Mouse (Mus musculus) liver, adult 2 months (tissue): Measurements from ENCODE around the gene Serpinb12. TPM values are rescaled to one million over a fixed set of nuclear protein-coding genes. Genes with fewer than 3 reads are reported as not detected.

Experiments used
- DNase-seq: peaks from one replicate; pipeline ENCODE4 v3.0.0-alpha.2; 2011; ENCODE audit warnings: low read depth, low spot score; ENCODE audit errors: extremely low read depth
- H3K27ac ChIP-seq: fragments of 200-500 bp; replicated peaks from 2 replicates; pipeline ENCODE4 v1.5.1; 2012; ENCODE audit warnings: low read depth, mild to moderate bottlenecking, control low read depth, inconsistent platforms, low read length; ENCODE audit not compliant: insufficient read depth
- H3K27me3 ChIP-seq: fragments of 200-500 bp; 2 replicates; pipeline ENCODE4 v1.6.1; 2012; ENCODE audit warnings: mild to moderate bottlenecking, moderate library complexity, low read length, inconsistent platforms; ENCODE audit not compliant: control insufficient read depth, insufficient read depth
- H3K36me3 ChIP-seq: fragments of 200-500 bp; 2 replicates; pipeline ENCODE4 v1.6.1; 2012; ENCODE audit warnings: low read length, inconsistent platforms; ENCODE audit not compliant: control insufficient read depth, insufficient read depth
- H3K4me1 ChIP-seq: fragments of 200-500 bp; 2 replicates; pipeline ENCODE4 v1.6.1; 2011; ENCODE audit warnings: low read length; ENCODE audit not compliant: control insufficient read depth, insufficient read depth
- H3K4me3 ChIP-seq: fragments of 200-500 bp; 2 replicates; pipeline ENCODE4 v1.5.1; 2011; ENCODE audit warnings: low read depth, mild to moderate bottlenecking, control low read depth, low read length, moderate library complexity; ENCODE audit not compliant: insufficient read depth
- H3K79me2 ChIP-seq: fragments of 200-500 bp; 2 replicates; pipeline ENCODE4 v1.6.1; 2012; ENCODE audit warnings: inconsistent platforms, mild to moderate bottlenecking, low read length, moderate library complexity; ENCODE audit not compliant: control insufficient read depth, insufficient read depth
- H3K9ac ChIP-seq: fragments of 200-500 bp; 2 replicates; pipeline ENCODE4 v1.6.1; 2012; ENCODE audit warnings: low read depth, mild to moderate bottlenecking, control low read depth, inconsistent platforms, low read length
- CTCF ChIP-seq: fragments of 200-500 bp; IDR thresholded peaks from 2 replicates; pipeline ENCODE4 v1.5.1; 2011; ENCODE audit warnings: low read depth, low read length, control low read depth
- POLR2A ChIP-seq: fragments of 200-500 bp; IDR thresholded peaks from 2 replicates; pipeline ENCODE4 v1.6.1; 2011; ENCODE audit warnings: low read length, control low read depth; ENCODE audit not compliant: insufficient read depth; ENCODE audit errors: extremely low read depth
- WGBS: fragments of 180-500 bp; shearing (Covaris S2); methylation state at CpG from one replicate; pipeline ENCODE4 v1.1.7; 2018; 5-methylcytosine and 5-hydroxymethylcytosine counted together
- polyA plus RNA-seq: library from polyadenylated mRNA; depleted of rRNA; stranded (reverse); fragments of >200 nt; gene quantifications from 2 replicates; pipeline ENCODE4 v1.2.3, GENCODE M21; 2012; rRNA removed
- total RNA-seq: library from RNA; depleted of rRNA; stranded (reverse); fragments of >200 nt; gene quantifications from 2 replicates; pipeline ENCODE4 v1.2.3, GENCODE M21; 2014; rRNA removed

Serpinb12 gene
- total and polyA plus RNA-seq, 2 experiments, result not detected

GRCm38 (mm10) chr1:107001754-107002153 lies 67.5 kb downstream of the Serpinb12 start:
- Histone ChIP-seq H3K27me3 (no peaks in the 10 kb centered on the region), H3K79me2 (no peaks in the 10 kb centered on the region), H3K4me3 (no peak overlapping the region), H3K27ac (no peak overlapping the region), H3K9ac (no peak overlapping the region), H3K36me3 (no peaks in the 10 kb centered on the region), H3K4me1 (no peaks in the 10 kb centered on the region)
- no peak for DNase-seq
- WGBS, result 83% methylated on average over 2 of the region's 2 CpGs
- TF ChIP-seq POLR2A (no peak), CTCF (no peak)

GRCm38 (mm10) chr1:107006316-107006715 lies 72.1 kb downstream of the Serpinb12 start:
- DNase-seq, result no peak
- Histone ChIP-seq H3K27me3 (no peaks in the 10 kb centered on the region), H3K4me1 (no peaks in the 10 kb centered on the region), H3K9ac (no peak overlapping the region), H3K4me3 (no peak overlapping the region), H3K36me3 (no peaks in the 10 kb centered on the region), H3K27ac (no peak overlapping the region), H3K79me2 (no peaks in the 10 kb centered on the region)
- 49% methylated on average over 3 of the region's 3 CpGs for WGBS
- TF ChIP-seq POLR2A, result no peak

Other genes starting within 250 kb of the Serpinb12 start
- gene Bcl2, start 220.2 kb upstream of the Serpinb12 start, total RNA-seq, result 1.5 and 2.0 TPM in 2 replicates
- 0.26 and 0.35 TPM in 2 replicates for gene Bcl2, start 220.2 kb upstream of the Serpinb12 start, polyA plus RNA-seq
- gene Kdsr, start 174.7 kb upstream of the Serpinb12 start, total RNA-seq, result 10.4 and 11.4 TPM in 2 replicates
- gene Kdsr, start 174.7 kb upstream of the Serpinb12 start, polyA plus RNA-seq, result 10.3 and 10.5 TPM in 2 replicates
- gene Vps4b, start 137.7 kb upstream of the Serpinb12 start, total RNA-seq, result 36.4 and 37.8 TPM in 2 replicates
- gene Vps4b, start 137.7 kb upstream of the Serpinb12 start, polyA plus RNA-seq, result 10.5 and 10.7 TPM in 2 replicates
- gene Serpinb5, start 73.3 kb upstream of the Serpinb12 start, total RNA-seq, result not detected in 2 replicates
- gene Serpinb5, start 73.3 kb upstream of the Serpinb12 start, polyA plus RNA-seq, result not detected in 2 replicates
- gene Serpinb13, start 46.5 kb downstream of the Serpinb12 start, total RNA-seq, result not detected in 2 replicates
- gene Serpinb13, start 46.5 kb downstream of the Serpinb12 start, polyA plus RNA-seq, result not detected in 2 replicates
- not detected in 2 replicates for gene Serpinb3a, start 117.9 kb downstream of the Serpinb12 start, total RNA-seq
- not detected in 2 replicates for gene Serpinb3a, start 117.9 kb downstream of the Serpinb12 start, polyA plus RNA-seq
- not detected in 2 replicates for gene Serpinb3d, start 149.1 kb downstream of the Serpinb12 start, total RNA-seq
- not detected in 2 replicates for gene Serpinb3d, start 149.1 kb downstream of the Serpinb12 start, polyA plus RNA-seq